Mouse (Mus musculus) monocyte, adult 2 months (primary cell): ENCODE measurements at regions not wholly inside any gene's neighbourhood (a gene's known extent, or its start where the extent isn't known, plus 50 kb on each side); places are given as distances from the start of the nearest gene placed in this dataset.
"Not testable (repeated sequence)": the region's sequence is repeated elsewhere in the genome, so short reads cannot be mapped to it uniquely, and the experiment has no call there.

Experiments used
- DNase-seq, 2 experiments: peaks; one replicate each; pipeline ENCODE4 v3.0.0; 2022; ENCODE audit warnings: low spot score in 2 of 2, low read depth in 1 of 2

- DNase-seq, result no peak
Measured at GRCm38 (mm10) chrX:50537122-50537784, 109.0 kb upstream of the Olfr1324 start.

GRCm38 (mm10) chrX:50504047-50504446, 75.7 kb upstream of the Olfr1324 start:
- DNase-seq, result no peak

- DNase-seq, result no peak
Measured at GRCm38 (mm10) chrX:50501181-50501580, 72.9 kb upstream of the Olfr1324 start.

GRCm38 (mm10) chrX:50490477-50490967, 62.2 kb upstream of the Olfr1324 start:
- DNase-seq, result not testable (repeated sequence)
